17 mouse cellular contexts compared by ENCODE assay signal in genomic region chr6:71089735-71090134, GRCm38 (mm10). TPM values are rescaled to one million over a fixed set of nuclear protein-coding genes. Genes with fewer than 3 reads are reported as not detected.
"Had no signal": no experiment of that assay in that cellular context is flagged by ENCODE, and none has a peak within 500 bp of the region (broad histone marks: within the 10 kb centered on the region; RNA-seq: fewer than 3 reads in every experiment).

No protein-coding gene starts in this region.

- H3K36me3 ChIP-seq: lung, embryonic 15.5 days; midbrain, embryonic 13.5 days; midbrain, embryonic 15.5 days; neural tube, embryonic 12.5 days; stomach, embryonic 15.5 days had no signal

- H3K27ac ChIP-seq: lung, embryonic 15.5 days; macrophage; midbrain, embryonic 13.5 days; midbrain, embryonic 15.5 days; neural tube, embryonic 12.5 days; stomach, embryonic 15.5 days; stomach, postnatal 0 days had no signal

- H3K4me1 ChIP-seq: lung, embryonic 15.5 days; midbrain, embryonic 13.5 days; midbrain, embryonic 15.5 days; neural tube, embryonic 12.5 days; stomach, embryonic 15.5 days had no signal

- H3K4me3 ChIP-seq: lung, embryonic 15.5 days; midbrain, embryonic 13.5 days; midbrain, embryonic 15.5 days; neural tube, embryonic 12.5 days; stomach, embryonic 15.5 days had no signal

- DNase-seq: liver, postnatal 0 days; lung, adult 2 months; lung, postnatal 14 days; lung, postnatal 36 days; right cerebral cortex, postnatal 14 days; thymus, adult 2 months; thymus, postnatal 25 days; thymus, postnatal 4 days had no signal

- H3K9ac ChIP-seq: liver, postnatal 0 days; lung, embryonic 15.5 days; midbrain, embryonic 13.5 days; midbrain, embryonic 15.5 days; neural tube, embryonic 12.5 days; stomach, embryonic 15.5 days had no signal

- H3K9me3 ChIP-seq: lung, embryonic 15.5 days; midbrain, embryonic 15.5 days; stomach, embryonic 15.5 days had no signal

RNA-seq across cellular contexts. Expression of gene Thnsl2, which starts 54.5 kb away (rescaled TPM):
- total RNA-seq: monocyte, adult 5-6 weeks; neutrophil, adult 5-6 weeks had no signal
